Mouse (Mus musculus) hindbrain, embryonic 16.5 days (tissue): ENCODE data around the gene Adora2b. TPM values are rescaled to one million over a fixed set of nuclear protein-coding genes. Genes with fewer than 3 reads are reported as not detected.
A peak's percentile ranks its signal among the peaks of the same experiment; 100 is the strongest.
"Not testable (repeated sequence)": the region's sequence is repeated elsewhere in the genome, so short reads cannot be mapped to it uniquely, and the experiment has no call there.

Experiments used
- ATAC-seq: fragments of 200-750 bp; cut with Nextera tagmentation; 2 replicates; pipeline ENCODE4 v1.8.0; 2017; ENCODE audit warnings: moderate TSS enrichment, moderate library complexity
- H3K27ac ChIP-seq: fragments of 300-500 bp; sonication (generic); 2 replicates; pipeline ENCODE4 v1.5.1; 2014; ENCODE audit warnings: low read depth, mild to moderate bottlenecking, control low read depth, low read length, moderate library complexity
- H3K27me3 ChIP-seq: fragments of 300-500 bp; sonication (generic); replicated peaks from 2 replicates; pipeline ENCODE4 v1.6.1; 2014; ENCODE audit warnings: low read length; ENCODE audit not compliant: control insufficient read depth, insufficient read depth
- H3K36me3 ChIP-seq: fragments of 300-500 bp; sonication (generic); 2 replicates; pipeline ENCODE4 v1.6.1; 2014; ENCODE audit warnings: mild to moderate bottlenecking, low read length, moderate library complexity, mixed read lengths; ENCODE audit not compliant: control insufficient read depth, insufficient read depth
- H3K4me1 ChIP-seq: fragments of 300-500 bp; sonication (generic); 2 replicates; pipeline ENCODE4 v1.6.1; 2014; ENCODE audit warnings: low read depth, low read length; ENCODE audit not compliant: control insufficient read depth, insufficient read depth
- H3K4me2 ChIP-seq: fragments of 300-500 bp; sonication (generic); 2 replicates; pipeline ENCODE4 v1.6.1; 2014; ENCODE audit warnings: mild to moderate bottlenecking, low read length, control low read depth, moderate library complexity
- H3K4me3 ChIP-seq: fragments of 300-500 bp; sonication (generic); 2 replicates; pipeline ENCODE4 v1.5.1; 2014; ENCODE audit warnings: mild to moderate bottlenecking, low read length, control low read depth, moderate library complexity
- H3K9ac ChIP-seq: fragments of 300-500 bp; sonication (generic); 2 replicates; pipeline ENCODE4 v1.6.1; 2014; ENCODE audit warnings: low read depth, mild to moderate bottlenecking, control low read depth, low read length, moderate library complexity
- H3K9me3 ChIP-seq: fragments of 300-500 bp; sonication (generic); 2 replicates; pipeline ENCODE4 v1.6.1; 2014; ENCODE audit warnings: mild to moderate bottlenecking, low read length, moderate library complexity; ENCODE audit not compliant: control insufficient read depth
- WGBS: fragments of 180-500 bp; shearing (Covaris S2); extraction: QIAGEN DNeasy Blood & Tissue Kit; methylation state at CpG from one replicate; pipeline ENCODE4 v1.1.7; 2014; 5-methylcytosine and 5-hydroxymethylcytosine counted together
- polyA plus RNA-seq: library from polyadenylated mRNA; unstranded; fragments of >200 nt; fragmentation: Nextera tagmentation; extraction: Ambion mirVana; gene quantifications from 2 replicates; pipeline ENCODE4 v1.2.1, GENCODE M21; 2015

The Adora2b gene
- polyA plus RNA-seq, 1 experiment from 2014 or later, result 8.8 TPM

DNA sequence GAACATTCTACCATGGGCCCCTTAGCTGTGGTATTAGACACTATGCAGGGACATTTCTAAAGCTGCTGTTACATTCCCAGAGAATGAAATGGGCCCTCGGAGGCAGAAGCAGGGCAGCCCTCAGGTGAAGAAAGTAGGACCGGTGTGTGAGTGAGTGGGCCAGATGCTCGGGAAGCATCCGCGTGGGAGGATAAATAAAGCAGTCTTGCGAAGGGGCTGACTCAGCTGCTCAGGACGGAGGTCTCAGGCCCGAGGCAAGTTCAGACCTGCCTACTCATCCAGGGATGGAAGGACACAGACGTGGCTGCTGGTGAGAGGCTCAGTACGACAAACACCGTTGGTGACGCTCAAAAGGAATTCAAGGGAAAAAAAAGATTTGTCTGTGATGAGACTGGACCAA, 20.3 kb downstream of the Adora2b start:
- Histone ChIP-seq H3K4me2 (no peak overlapping the region), H3K9ac (no peak overlapping the region), H3K36me3 (no peaks in the 10 kb centered on the region), H3K4me3 (no peak overlapping the region), H3K27ac (no peak overlapping the region), H3K9me3 (no peaks in the 10 kb centered on the region), H3K27me3 (no peaks in the 10 kb centered on the region), H3K4me1 (peaks cover 9% of the 10 kb centered on the region)
- ATAC-seq, result no peak
- WGBS, result 77% methylated on average over 12 of the region's 12 CpGs

DNA sequence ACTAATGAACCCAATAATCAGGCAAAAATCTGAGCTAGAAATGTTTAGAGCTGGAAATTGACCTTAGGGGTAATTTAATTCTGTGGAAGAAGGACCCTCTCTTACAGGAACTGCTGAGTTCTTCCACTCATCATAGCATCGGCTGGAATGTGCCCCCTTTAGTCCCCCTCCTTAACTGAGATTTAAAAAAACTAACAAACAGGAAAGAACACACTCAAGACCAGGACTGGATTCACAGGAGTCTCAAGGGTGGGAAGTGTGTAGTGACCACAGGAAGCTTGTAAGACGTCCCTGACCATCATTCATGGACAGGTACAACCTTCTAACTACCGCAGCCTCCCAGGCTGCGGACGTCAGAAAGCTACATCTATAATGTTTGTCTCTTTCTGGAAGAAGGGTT, 22.1 kb downstream of the Adora2b start:
- Histone ChIP-seq H3K36me3 (no peaks in the 10 kb centered on the region), H3K4me2 (no peak overlapping the region), H3K27me3 (no peaks in the 10 kb centered on the region), H3K9me3 (no peaks in the 10 kb centered on the region), H3K4me1 (peaks cover 9% of the 10 kb centered on the region), H3K27ac (no peak overlapping the region), H3K9ac (no peak overlapping the region), H3K4me3 (no peak overlapping the region)
- ATAC-seq, result no peak
- WGBS, result 66% methylated on average over 5 of the region's 5 CpGs

DNA sequence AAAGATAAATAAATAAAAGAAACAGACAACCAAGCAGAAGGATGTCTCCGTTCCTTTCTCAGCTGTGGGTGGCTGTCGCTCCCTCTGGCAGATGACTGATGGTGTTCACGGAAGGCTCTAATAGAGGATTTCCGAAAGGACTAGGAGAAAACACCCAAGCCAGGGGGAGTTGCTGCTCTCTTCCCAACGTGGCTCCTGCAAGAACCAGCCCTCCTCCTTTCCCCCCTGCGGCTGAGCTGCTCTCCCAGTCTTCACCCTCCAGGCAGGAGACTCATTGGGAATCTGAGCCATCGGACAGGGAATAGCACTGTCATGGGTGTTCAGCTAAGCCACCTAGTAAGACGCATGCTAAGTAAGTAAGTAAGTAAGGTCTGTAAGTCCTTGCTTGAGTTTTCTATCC, 28.3 kb downstream of the Adora2b start:
- Histone ChIP-seq H3K27me3 (no peaks in the 10 kb centered on the region), H3K9ac (no peak overlapping the region), H3K36me3 (no peaks in the 10 kb centered on the region), H3K27ac (no peak overlapping the region), H3K4me3 (no peak overlapping the region), H3K4me2 (no peak overlapping the region), H3K4me1 (peaks cover under 1% of the 10 kb centered on the region; the same call in 1 of the 2 replicates), H3K9me3 (no peaks in the 10 kb centered on the region)
- 61% methylated on average over 8 of the region's 8 CpGs for WGBS
- no peak for ATAC-seq

DNA sequence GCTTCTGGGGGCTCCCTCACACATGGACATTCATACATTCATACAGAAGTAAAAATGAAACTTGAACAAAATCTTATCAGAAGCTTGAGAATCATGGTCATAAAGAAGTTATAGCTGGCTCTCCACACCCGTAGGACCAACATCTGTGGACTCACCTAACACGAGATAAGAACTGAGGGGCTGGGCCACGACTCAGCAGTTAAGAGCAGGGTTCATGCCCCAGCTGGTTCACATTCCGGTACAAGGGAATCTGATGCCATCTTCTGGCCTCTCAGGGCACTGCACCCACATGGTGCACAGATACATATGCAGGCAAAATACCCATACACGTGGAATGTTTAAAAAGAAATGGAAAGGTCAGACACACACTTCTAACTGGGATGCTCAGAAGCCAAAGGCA, 29.2 kb downstream of the Adora2b start:
- WGBS, result 18% methylated on average over 5 of the region's 5 CpGs
- Histone ChIP-seq H3K9me3 (no peaks in the 10 kb centered on the region), H3K4me1 (peaks cover 3% of the 10 kb centered on the region; the same call in 1 of the 2 replicates), H3K9ac (no peak overlapping the region), H3K27me3 (no peaks in the 10 kb centered on the region), H3K36me3 (peaks cover under 1% of the 10 kb centered on the region; the same call in 1 of the 2 replicates), H3K27ac (no peak overlapping the region), H3K4me3 (no peak overlapping the region), H3K4me2 (no peak overlapping the region)
- ATAC-seq, result no peak

DNA sequence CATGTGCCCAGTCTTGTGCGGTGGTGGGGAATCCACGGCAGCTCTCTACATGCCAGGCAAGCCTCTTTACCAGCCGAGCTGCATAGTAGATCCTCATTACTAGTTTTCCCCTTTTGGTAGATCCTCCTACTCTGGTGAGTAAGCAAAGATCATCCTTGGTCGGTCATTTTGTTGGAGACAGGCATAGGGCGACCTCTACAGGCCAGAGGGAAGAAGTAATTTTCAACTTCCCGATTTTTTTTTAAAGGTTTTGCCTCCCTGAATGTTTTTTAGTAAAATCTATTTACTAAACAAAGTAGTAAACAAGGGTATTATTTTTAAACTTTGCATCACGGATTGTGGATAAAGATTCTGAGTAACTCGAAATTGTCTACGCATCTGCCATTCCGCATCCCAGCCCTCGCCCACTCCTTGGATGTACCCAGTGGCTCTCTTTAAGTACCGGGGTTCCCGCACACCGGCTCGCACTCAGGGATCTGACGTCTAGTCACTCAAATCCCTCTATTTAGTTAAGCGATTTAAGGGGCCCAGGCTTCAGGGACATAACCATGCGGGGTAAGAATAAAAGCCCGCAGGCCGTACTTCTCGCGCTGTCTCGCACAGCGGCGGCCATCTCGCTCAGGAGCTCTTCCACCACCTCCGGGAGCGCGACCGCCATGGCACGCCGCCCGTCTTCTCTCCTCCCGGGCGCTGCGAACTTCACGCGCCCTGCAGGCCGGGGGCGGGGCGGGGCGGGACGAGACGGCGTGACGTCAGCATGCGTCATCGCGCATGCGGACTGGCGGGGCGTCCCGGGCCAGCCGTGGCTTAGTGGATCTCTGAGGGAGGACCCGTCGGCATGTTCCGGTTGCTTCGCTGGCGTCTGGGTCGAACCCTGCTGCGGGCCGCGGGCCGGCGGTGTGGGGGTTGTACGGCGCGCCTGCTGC, 32.2 kb downstream of the Adora2b start, which contains the start of the genes Zswim7 and Ttc19:
TSS of gene Zswim7 (minus strand) at position 701 of the 926 bp plus-strand sequence.
TSS of gene Ttc19 (plus strand) at position 799 of the 926 bp plus-strand sequence.
- H3K36me3 ChIP-seq, result peaks cover 13% of the 10 kb centered on the region
- WGBS, result under 1% methylated on average over 51 of the region's 68 CpGs
- peak within 1 kb of the TSS; percentile 92 for H3K27ac ChIP-seq
- peak within 1 kb of the TSS; percentile 73 for H3K4me2 ChIP-seq
- peak; percentile 97 for ATAC-seq
- no peaks in the 10 kb centered on the region for H3K27me3 ChIP-seq
- H3K9me3 ChIP-seq, result no peaks in the 10 kb centered on the region
- peaks cover 3% of the 10 kb centered on the region; the same call in 1 of the 2 replicates for H3K4me1 ChIP-seq
- peak within 1 kb of the TSS; percentile 95 for H3K9ac ChIP-seq
- peak within 1 kb of the TSS; percentile 94 for H3K4me3 ChIP-seq

DNA sequence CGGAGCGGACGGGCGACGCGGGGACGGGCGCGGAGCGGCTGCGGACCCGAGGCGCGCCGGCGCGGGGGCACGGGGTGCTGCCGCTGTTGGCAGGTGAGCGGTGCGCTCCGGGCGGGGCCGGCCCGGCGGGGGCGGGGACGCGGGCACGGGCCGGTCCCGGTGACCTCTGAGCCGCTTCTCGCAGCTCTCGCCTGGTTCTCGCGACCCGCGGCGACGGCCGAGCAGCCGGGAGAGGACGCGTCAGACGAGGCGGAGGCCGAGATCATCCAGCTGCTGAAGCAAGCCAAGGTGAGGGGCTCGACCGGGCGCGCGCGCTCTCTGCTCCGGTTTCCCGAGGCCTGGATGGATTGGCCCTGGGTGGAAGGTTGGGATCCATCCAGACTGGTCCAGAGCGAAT, 32.8 kb downstream of the Adora2b start:
- H3K4me1 ChIP-seq, result peaks cover 3% of the 10 kb centered on the region; the same call in 1 of the 2 replicates
- H3K9ac ChIP-seq, result peak overlapping the region; percentile 95
- no peaks in the 10 kb centered on the region for H3K9me3 ChIP-seq
- WGBS, result under 1% methylated on average over 41 of the region's 57 CpGs
- H3K4me2 ChIP-seq, result peak overlapping the region; percentile 73
- H3K27me3 ChIP-seq, result no peaks in the 10 kb centered on the region
- peak overlapping the region; percentile 94 for H3K4me3 ChIP-seq
- H3K36me3 ChIP-seq, result peaks cover 16% of the 10 kb centered on the region
- ATAC-seq, result peak; percentile 76
- H3K27ac ChIP-seq, result peak overlapping the region; percentile 92

DNA sequence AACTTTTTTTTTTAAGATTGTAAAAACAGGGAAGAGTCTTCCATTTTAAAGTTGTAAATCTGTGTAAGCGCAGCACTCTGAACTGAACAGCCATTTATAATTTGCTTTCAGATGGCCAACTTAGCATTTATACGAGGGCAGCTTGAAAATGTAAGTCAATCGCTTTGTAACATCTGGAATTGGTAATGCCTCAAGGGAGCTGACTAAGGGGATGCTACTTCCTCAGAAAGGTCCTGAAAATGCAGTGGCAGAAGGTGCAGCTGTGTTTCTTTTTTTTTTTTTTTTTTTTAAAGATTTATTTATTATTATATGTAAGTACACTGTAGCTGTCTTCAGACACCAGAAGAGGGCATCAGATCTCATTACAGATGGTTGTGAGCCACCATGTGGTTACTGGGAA, 35.2 kb downstream of the Adora2b start:
- WGBS, result 88% methylated on average over 3 of the region's 3 CpGs
- not testable (repeated sequence) for H3K4me3 ChIP-seq, ATAC-seq, H3K27ac ChIP-seq, H3K27me3 ChIP-seq, H3K4me2 ChIP-seq, H3K9ac ChIP-seq, H3K9me3 ChIP-seq, H3K4me1 ChIP-seq
- H3K36me3 ChIP-seq, result peaks cover 19% of the 10 kb centered on the region

DNA sequence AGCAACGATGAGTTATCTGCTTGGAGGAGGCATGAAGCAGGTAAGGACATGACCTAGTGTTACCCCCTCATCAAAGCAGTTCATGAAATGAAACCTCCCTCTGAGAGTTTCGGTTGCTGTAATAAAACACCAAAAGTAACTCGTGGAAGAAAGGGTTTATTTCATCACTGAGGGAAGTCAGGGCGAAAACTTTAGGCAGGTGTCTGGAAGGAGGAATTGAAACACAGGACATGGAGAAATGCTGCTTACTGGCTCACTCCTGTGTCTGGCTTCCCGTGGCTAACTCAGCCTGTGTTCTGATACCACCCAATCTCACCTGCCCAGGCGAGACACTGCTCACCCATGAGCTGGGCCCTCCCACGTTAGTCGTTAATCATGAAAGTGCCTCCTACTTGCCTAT, 36.2 kb downstream of the Adora2b start:
- Histone ChIP-seq H3K27me3 (no peaks in the 10 kb centered on the region), H3K9ac (no peak overlapping the region), H3K4me2 (no peak overlapping the region), H3K36me3 (peaks cover 22% of the 10 kb centered on the region), H3K27ac (no peak overlapping the region), H3K4me3 (no peak overlapping the region), H3K4me1 (peaks cover 3% of the 10 kb centered on the region; the same call in 1 of the 2 replicates), H3K9me3 (no peaks in the 10 kb centered on the region)
- WGBS, result 91% methylated on average over 8 of the region's 8 CpGs
- ATAC-seq, result no peak

DNA sequence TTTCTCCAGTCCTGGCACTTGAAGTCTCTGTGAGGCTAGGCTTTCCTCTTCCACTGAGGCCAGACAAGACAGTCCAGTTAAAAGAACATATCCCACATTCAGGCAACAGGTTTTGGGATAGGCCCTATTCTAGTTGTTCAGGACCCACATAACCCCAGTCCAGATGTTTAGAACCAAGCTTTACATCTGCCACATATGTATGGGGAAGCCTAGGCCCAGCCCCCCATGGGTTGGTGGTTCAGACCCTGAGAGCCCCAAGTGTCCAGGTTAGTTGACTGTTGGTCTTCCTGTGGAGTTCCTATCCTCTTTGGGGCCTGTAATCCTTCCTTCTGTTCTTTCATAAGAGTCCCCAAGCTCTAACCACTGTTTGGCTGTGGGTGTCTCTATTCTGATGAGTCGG, 38.9 kb downstream of the Adora2b start:
- Histone ChIP-seq H3K36me3 (peaks cover 26% of the 10 kb centered on the region), H3K4me1 (no peaks in the 10 kb centered on the region), H3K27ac (no peak overlapping the region), H3K4me2 (no peak overlapping the region), H3K27me3 (no peaks in the 10 kb centered on the region), H3K9me3 (no peaks in the 10 kb centered on the region), H3K4me3 (no peak overlapping the region), H3K9ac (no peak overlapping the region)
- 95% methylated on average over 1 of the region's 1 CpGs for WGBS
- ATAC-seq, result no peak
